Mouse (Mus musculus) spleen, postnatal 10 days (tissue): ENCODE results near the gene Hs6st1.

Source experiments
- DNase-seq, 2 experiments: peaks; one replicate each; pipeline ENCODE4 v3.0.0; 2021 to 2022; ENCODE audit warnings: low spot score in 2 of 2

Gene Hs6st1

GRCm38 (mm10) chr1:36064861-36065760, 3.1 kb upstream of the Hs6st1 start:
- peak; percentile 93 to 95 for DNase-seq

DNA sequence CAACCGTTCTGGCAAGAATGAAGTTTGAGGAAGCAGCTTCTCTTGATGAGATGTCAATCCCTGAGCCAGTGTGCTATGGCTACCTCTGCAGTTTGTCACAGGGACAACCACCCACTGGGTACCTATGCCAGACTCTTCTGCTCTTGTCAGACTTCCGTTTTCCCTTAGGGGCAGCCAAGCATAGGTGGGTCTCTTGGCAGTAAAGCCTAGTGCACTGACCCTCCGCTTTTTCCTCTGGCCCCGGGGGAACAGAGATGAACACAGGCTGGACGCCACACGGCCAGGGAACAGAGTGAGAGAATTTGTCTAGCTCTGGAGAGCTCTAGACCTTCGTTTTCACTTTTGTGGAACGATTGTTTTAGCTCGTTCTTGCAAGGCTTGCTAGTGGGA, 2.4 kb upstream of the Hs6st1 start:
- DNase-seq, result peak; percentile 14 to 28

- DNase-seq, result peak; percentile 13 to 18
Observed at GRCm38 (mm10) chr1:36066216-36066980, 1.8 kb upstream of the Hs6st1 start.

DNA sequence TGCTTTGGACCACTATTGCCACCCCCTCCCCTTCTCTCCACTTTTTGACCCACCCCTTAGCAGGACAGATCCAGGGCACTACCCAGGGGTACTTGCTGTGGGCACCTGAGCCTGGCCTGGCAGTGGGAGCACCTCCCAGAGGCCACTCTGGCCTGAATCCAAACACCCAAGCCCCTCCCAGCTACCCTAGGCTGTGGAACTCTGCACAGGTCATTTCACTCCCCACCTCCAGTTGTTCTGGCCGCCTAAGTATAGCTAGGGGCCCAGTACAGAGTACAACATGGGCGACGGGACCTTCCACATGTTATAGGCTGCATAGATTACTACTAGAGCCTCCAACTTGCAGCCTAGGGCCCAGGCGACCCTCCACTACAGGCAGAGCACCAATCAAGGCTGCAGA, 999 bp upstream of the Hs6st1 start:
- peak; percentile 14 to 16 for DNase-seq

GRCm38 (mm10) chr1:36067611-36068010, 589 bp upstream of the Hs6st1 start:
- DNase-seq, result no peak

- peak; percentile 71 to 72 for DNase-seq
Observed at GRCm38 (mm10) chr1:36068531-36069120, 426 bp downstream of the Hs6st1 start.

DNA sequence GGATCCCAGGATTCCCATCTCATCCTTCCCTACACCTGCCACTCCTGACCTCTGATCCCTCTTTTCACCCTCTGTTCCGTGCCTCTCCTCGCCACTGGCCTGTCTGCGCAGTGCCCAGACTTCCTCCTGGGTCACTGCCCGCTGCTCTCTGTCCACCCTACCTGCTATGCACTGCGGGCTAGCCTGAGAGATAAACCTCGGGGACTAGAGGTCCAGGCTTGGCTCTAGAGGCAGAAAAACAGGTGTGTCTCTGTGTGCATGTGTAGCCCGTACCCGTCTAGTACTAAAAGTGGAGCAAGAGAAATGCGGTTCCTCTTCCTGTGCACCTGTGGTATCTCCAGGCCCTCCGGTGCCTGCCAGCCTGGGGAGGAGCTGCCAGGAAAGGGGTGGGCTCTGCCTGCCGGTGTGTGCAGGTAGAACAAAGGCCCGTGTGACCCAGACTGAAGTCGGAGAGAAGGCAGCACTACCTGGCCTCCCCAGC, 1.1 kb downstream of the Hs6st1 start:
- DNase-seq, result peak; percentile 46 to 65

DNA sequence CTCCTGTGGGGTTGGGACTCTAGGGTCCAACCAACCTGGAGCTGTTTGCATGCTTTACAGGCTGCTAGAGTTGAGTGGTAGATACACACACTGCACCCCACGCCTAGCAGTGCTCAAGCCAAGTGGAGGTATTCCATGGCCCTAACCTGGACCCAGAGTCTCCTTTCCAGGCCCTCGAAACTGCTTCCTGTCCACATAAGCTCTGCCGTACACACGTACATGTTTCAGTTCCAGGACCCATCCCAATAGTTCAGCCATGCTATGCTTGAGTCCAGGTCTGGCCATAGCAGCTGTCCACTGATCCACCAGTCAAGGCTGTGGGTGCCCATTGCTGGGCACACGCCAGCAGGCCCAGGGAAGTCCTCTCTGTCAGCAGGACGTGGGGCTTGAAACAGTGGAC, 2.0 kb downstream of the Hs6st1 start:
- DNase-seq, result peak; percentile 26 to 56

DNA sequence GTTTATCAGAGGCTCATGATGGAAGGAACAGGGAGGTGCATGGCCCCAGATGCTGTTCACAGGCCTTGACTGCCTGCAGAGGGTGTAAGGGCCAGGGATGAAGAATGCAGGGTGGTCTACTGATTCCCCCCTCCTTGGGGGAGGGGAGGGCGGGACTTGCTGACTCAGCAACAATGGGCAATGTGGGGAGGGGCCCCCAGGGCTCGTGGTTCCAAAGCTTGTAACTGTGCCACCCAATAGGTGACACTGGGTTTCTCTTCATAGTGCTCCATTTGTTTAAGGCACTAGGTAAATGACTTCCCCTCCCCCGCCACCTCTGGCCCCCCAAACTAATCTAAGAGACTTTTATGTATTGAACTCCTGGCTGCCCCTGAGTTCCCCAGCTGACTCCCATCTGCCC, 2.5 kb downstream of the Hs6st1 start:
- DNase-seq, result peak in 1 of 2 experiments; percentile 33

GRCm38 (mm10) chr1:36071176-36071575, 3.0 kb downstream of the Hs6st1 start:
- DNase-seq, result no peak

- DNase-seq, result peak in 1 of 2 experiments; percentile 46
Observed at GRCm38 (mm10) chr1:36071611-36072010, 3.4 kb downstream of the Hs6st1 start.

DNA sequence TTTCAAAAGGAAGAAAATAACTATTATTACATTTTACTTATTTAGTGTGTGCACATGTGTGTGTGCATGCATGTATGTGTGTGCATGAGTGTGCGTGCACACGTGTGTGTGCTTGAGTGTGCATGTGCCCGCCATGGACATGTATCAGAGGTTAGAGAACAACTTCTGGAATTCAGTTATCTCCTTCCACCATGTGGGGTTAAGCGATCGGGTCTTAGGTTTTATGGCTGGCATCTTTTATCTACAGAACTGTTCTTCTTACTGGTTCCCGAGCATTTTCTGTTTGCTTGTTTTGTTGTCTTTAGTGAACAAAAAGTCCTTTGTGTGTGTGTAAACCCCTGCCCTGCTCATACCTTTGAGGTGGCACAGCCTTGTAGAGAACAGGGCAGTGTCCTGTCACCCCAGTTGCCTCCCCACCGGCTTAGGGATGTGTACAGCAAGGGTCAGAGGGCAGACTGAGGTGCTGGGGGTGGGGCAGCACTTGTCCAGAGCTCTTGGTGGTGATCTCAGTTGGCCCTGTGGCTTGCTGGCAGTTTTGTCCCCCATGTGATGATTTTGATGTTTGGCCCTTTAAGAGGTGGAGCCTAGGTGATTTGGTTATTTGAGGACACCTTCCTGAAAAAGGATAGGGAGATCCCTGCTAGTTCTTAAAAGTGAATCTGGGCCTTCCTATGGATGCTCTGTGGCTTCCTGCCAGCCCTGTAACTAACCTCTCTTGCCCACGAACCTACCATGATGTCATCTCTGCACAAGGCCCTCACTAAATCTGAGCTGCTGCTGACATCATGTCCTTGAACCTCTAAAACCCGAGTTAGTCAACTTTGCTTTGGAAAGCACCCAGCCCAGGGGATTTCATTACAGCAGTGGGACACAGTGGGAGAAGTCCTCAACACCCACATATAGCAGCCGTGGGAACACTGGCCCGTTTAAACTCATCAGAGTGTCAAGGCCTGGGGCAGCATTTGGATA, 4.7 kb downstream of the Hs6st1 start:
- DNase-seq, result no peak

- DNase-seq, result no peak
Observed at GRCm38 (mm10) chr1:36073566-36073965, 5.4 kb downstream of the Hs6st1 start.

- no peak for DNase-seq
Observed at GRCm38 (mm10) chr1:36074197-36074596, 6.0 kb downstream of the Hs6st1 start.

- no peak for DNase-seq
Observed at GRCm38 (mm10) chr1:36074968-36075367, 6.8 kb downstream of the Hs6st1 start.

DNA sequence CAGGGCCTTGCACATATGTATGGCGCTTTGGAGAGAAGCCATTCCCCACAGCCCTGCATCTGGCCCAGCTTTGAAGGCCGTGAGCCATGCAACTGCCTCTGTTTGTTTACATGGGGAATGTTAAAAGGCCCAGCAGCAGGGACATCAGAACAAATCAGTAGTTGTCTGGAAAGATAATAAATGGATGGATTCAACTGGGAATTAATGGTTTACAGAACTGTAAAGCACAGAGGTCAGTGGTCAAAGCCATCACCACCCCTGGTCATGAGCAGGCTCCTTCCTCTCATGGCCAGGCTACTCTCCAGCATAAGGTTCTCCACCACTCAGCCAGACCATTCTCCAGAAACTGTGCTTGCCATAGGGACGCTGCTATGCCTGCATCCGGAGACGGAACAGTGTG, 7.5 kb downstream of the Hs6st1 start:
- DNase-seq, result no peak

DNA sequence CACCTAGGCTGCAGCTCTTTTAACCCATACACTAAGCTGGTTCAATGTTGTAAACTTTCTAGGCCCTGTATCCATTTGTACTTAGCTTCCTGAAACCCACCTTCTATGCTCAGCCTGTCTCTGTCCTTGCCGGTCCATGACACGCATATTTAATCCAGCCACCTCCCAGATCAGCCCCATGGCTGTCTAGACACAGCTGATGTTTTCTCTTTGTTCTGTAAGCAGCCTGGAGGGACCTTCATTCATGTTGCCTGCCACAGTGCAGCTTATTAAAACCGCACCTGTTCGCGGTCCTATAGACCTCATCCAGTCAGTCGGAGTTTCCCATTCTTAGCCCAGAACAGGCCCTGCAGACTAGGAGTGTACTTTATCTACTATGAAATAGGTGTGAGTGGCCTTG, 8.9 kb downstream of the Hs6st1 start:
- DNase-seq, result no peak

DNA sequence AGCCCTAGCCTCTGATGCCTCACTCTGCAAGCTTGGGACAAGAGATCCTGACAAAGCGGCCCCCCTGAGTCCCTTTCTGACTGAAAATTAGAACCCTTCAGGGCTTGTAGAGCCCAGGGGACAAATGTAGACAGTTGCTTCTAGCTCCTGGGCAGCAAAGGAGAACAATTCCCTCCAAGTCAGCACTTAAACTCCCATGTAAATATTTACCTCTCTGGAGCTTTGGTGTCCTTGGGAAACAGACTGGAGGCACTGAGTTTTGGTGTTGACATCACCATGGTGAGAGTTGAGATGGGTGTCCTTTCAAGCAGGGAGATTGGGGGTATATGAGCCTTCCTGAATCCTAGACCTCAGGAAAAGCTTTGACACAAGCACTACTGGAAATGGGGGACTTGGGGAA, 10.1 kb downstream of the Hs6st1 start:
- no peak for DNase-seq

GRCm38 (mm10) chr1:36079679-36080078, 11.5 kb downstream of the Hs6st1 start:
- DNase-seq, result no peak

GRCm38 (mm10) chr1:36080974-36081373, 12.8 kb downstream of the Hs6st1 start:
- DNase-seq, result no peak

DNA sequence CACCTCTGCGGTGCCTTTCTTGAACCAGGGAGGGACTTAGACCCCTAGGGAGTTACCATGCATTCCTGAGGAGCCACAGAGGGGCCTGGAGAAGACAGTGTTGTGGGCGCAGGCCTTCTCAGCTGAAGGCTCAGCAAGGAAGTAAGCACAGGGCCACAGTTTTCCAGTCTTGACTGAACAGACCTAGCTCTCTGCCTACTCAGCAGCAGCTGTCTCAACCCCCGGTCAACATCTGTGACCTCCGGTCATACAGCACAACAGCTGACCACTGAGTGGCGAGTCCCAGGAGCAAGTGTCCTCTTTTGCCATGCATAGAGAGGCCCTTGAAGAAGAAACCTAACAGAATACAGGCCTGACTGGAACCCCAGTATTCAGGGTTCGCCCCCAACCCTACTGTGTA, 14.0 kb downstream of the Hs6st1 start:
- DNase-seq, result no peak
